Mouse (Mus musculus) hindbrain, embryonic 11.5 days (tissue): ENCODE data around the gene Mtif3. TPM values are rescaled to one million over a fixed set of nuclear protein-coding genes. Genes with fewer than 3 reads are reported as not detected.

Experiments
- ATAC-seq: fragments of 200-750 bp; cut with Nextera tagmentation; 2 replicates; pipeline ENCODE4 v1.8.0; 2017; ENCODE audit warnings: mild to moderate bottlenecking, moderate TSS enrichment, moderate library complexity; ENCODE audit not compliant: low FRiP score
- DNase-seq: peaks from one replicate; pipeline ENCODE4 v3.0.0-alpha.2; 2015; ENCODE audit warnings: low spot score
- H3K27ac ChIP-seq: fragments of 300-500 bp; sonication (generic); 2 replicates; pipeline ENCODE4 v1.5.1; 2014; ENCODE audit warnings: mild to moderate bottlenecking, low read depth, low read length
- H3K27me3 ChIP-seq: fragments of 300-500 bp; sonication (generic); 2 replicates; pipeline ENCODE4 v1.6.1; 2014; ENCODE audit warnings: mild to moderate bottlenecking, low read length, moderate library complexity, mixed read lengths; ENCODE audit not compliant: control insufficient read depth, insufficient read depth
- H3K36me3 ChIP-seq: fragments of 300-500 bp; sonication (generic); 2 replicates; pipeline ENCODE4 v1.6.1; 2014; ENCODE audit warnings: mild to moderate bottlenecking, low read length, moderate library complexity, mixed read lengths; ENCODE audit not compliant: control insufficient read depth, insufficient read depth
- H3K4me1 ChIP-seq: fragments of 300-500 bp; sonication (generic); replicated peaks from 2 replicates; pipeline ENCODE4 v1.6.1; 2014; ENCODE audit warnings: low read length, mixed read lengths; ENCODE audit not compliant: control insufficient read depth, insufficient read depth
- H3K4me2 ChIP-seq: fragments of 300-500 bp; sonication (generic); replicated peaks from 2 replicates; pipeline ENCODE4 v1.6.1; 2014; ENCODE audit warnings: mild to moderate bottlenecking, low read depth, low read length
- H3K4me3 ChIP-seq: fragments of 300-500 bp; sonication (generic); 2 replicates; pipeline ENCODE4 v1.5.1; 2014; ENCODE audit warnings: low read depth, low read length
- H3K9ac ChIP-seq: fragments of 300-500 bp; sonication (generic); 2 replicates; pipeline ENCODE4 v1.6.1; 2014; ENCODE audit warnings: low read depth, low read length
- H3K9me3 ChIP-seq: fragments of 300-500 bp; sonication (generic); 2 replicates; pipeline ENCODE4 v1.6.1; 2016; ENCODE audit warnings: low read length; ENCODE audit not compliant: control insufficient read depth
- WGBS: fragments of 180-500 bp; shearing (Covaris S2); extraction: QIAGEN DNeasy Blood & Tissue Kit; methylation state at CpG from one replicate; pipeline ENCODE4 v1.1.7; 2014; 5-methylcytosine and 5-hydroxymethylcytosine counted together
- polyA plus RNA-seq: library from polyadenylated mRNA; unstranded; fragments of >200 nt; fragmentation: Nextera tagmentation; extraction: Ambion mirVana; gene quantifications from 2 replicates; pipeline ENCODE4 v1.2.1, GENCODE M21; 2014

Gene Mtif3
- polyA plus RNA-seq, 1 experiment from 2014 or later: 26.1 TPM

DNA sequence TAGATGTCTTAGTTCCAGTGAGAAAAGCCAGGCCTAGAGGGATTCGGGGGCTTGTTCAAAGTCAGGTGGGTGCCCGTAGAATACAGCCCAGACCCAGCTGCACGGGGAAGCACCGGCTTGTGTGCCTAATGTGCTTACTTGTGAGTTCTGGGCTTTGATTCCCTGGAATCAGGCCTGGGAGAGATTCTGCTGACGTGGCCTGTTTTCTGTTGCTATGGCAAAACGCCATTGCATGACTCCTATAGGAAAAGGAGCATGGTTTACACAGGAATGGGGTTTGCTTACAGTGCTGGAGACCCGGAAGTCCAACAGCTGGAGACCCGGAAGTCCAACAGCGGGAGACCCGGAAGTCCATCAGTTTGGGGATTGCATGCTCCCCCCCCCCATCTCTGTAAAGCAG is 24.0 kb upstream of the Mtif3 start:
- Histone ChIP-seq H3K27me3 (no peaks in the 10 kb centered on the region; the same call in 1 of the 2 replicates), H3K36me3 (no peaks in the 10 kb centered on the region), H3K4me2 (no peak overlapping the region), H3K4me1 (no peaks in the 10 kb centered on the region), H3K9me3 (no peaks in the 10 kb centered on the region), H3K9ac (no peak overlapping the region), H3K27ac (no peak overlapping the region), H3K4me3 (no peak overlapping the region)
- ATAC-seq (no peak), DNase-seq (no peak)
- WGBS: 82% methylated on average over 10 of the region's 10 CpGs

DNA sequence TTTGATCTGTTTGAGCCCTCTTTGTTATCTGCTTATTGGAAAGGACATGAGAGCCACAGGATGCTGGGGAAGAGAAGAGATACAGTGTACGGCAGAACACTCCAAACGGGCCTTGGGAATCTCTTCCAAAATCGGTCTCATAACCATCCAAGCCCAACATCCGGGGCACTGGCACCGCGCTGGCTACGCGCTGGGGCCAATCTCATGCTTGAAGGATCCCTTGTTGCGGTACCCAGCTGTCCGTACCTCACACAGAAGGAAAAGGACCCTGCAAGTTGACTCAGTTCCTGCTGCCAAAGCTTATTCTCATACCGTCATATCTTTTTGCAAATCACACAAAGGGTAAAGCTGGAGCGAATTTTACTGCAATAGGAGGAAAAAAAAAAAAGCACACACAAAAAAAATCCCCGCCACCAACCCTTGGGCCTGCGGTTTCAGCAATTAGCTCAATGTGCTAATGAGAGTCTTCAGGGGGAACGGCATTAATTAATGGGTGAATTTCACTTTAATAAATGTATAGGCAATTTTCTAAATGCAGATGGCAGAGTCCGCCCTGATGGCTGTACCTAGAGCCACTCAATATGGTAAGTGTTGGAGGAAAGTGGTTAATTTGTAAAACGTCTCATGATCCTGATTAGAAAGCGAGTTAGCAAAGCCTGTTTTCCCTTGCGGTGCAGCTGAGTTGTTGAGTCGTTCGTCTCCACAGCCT is 22.3 kb upstream of the Mtif3 start:
- H3K4me2 ChIP-seq: no peak overlapping the region
- DNase-seq (no peak), ATAC-seq (no peak)
- H3K9me3 ChIP-seq: no peaks in the 10 kb centered on the region
- no peak overlapping the region for H3K27ac ChIP-seq
- no peak overlapping the region for H3K9ac ChIP-seq
- H3K27me3 ChIP-seq: no peaks in the 10 kb centered on the region; the same call in none of the 2 replicates
- WGBS: 69% methylated on average over 21 of the region's 21 CpGs
- no peaks in the 10 kb centered on the region for H3K36me3 ChIP-seq
- no peak overlapping the region for H3K4me3 ChIP-seq
- H3K4me1 ChIP-seq: no peaks in the 10 kb centered on the region

DNA sequence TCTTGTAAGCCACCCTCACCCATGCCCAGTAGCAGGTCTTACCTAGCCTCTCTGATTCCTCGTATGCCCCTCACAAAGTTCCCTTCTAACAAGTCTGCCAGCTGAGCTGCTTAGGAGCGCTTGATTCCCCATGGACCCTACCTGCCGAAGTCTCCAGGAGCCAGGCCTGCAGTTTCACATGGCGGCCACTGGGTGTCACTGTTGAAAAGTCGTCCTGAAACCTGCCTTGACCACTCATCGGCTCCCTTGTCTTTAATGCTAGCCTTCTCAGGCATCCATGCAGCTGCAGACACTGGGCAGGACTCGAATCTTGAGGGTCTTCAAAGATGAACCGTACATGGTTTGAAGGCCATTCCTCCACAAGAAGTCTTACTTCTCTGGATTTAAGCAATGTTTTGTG is 19.6 kb upstream of the Mtif3 start:
- no peak overlapping the region for H3K4me3 ChIP-seq
- DNase-seq (peak; percentile 81), ATAC-seq (no peak)
- H3K27me3 ChIP-seq: no peaks in the 10 kb centered on the region; the same call in none of the 2 replicates
- no peak overlapping the region for H3K4me2 ChIP-seq
- no peaks in the 10 kb centered on the region for H3K36me3 ChIP-seq
- 13% methylated on average over 8 of the region's 8 CpGs for WGBS
- no peak overlapping the region for H3K27ac ChIP-seq
- no peaks in the 10 kb centered on the region for H3K4me1 ChIP-seq
- no peak overlapping the region for H3K9ac ChIP-seq
- H3K9me3 ChIP-seq: no peaks in the 10 kb centered on the region

DNA sequence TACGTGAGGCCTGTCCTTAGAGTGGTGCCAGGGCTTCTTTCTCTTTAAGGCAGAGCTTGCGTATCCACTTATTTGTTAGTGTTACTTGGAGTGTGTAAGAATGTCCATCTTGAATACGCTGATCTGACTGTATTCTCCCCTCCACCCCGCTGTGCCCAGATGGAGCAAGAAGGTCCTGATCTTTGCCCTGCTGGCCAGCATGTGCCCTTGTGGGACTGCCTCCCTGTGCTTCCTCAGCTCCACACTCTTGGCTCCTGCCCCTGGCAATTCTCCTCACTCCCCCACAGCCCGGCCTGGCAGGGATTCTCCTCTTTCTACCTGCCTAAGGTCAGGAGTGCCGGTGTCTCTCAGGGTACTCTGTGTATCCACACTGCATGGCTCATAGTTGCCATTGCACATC is 17.8 kb upstream of the Mtif3 start:
- H3K9me3 ChIP-seq: no peaks in the 10 kb centered on the region
- no peak for ATAC-seq
- H3K27me3 ChIP-seq: no peaks in the 10 kb centered on the region; the same call in none of the 2 replicates

DNA sequence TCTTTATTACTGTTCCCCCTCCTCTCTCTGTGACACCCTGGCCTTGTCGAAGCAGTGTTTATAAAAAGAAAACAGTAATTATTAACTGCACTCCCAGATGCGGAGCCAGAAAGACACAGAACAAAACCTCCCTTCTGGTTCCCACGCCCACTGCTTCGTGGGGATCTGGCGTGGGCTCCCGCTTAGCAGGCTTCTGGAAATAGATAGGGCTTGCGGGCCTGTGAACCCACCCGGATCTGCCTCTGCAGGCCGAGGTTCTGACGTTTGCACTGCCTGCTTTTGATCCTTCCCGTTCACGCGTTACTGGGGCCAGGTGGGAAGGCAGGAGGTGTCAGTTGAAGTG is 11.2 kb upstream of the Mtif3 start:
- 69% methylated on average over 13 of the region's 13 CpGs for WGBS
- H3K27ac ChIP-seq: no peak overlapping the region
- H3K9me3 ChIP-seq: no peaks in the 10 kb centered on the region
- no peaks in the 10 kb centered on the region for H3K36me3 ChIP-seq
- H3K4me1 ChIP-seq: no peaks in the 10 kb centered on the region
- H3K4me3 ChIP-seq: no peak overlapping the region
- no peaks in the 10 kb centered on the region for H3K27me3 ChIP-seq
- no peak for DNase-seq
- no peak overlapping the region for H3K9ac ChIP-seq
- ATAC-seq: no peak
- no peak overlapping the region for H3K4me2 ChIP-seq

More for the DNA sequence above, 17.8 kb upstream of the Mtif3 start:
- H3K4me2 ChIP-seq: no peak overlapping the region
- DNase-seq: no peak
- H3K36me3 ChIP-seq: no peaks in the 10 kb centered on the region
- no peaks in the 10 kb centered on the region for H3K4me1 ChIP-seq
- H3K9ac ChIP-seq: no peak overlapping the region
- H3K4me3 ChIP-seq: no peak overlapping the region
- H3K27ac ChIP-seq: no peak overlapping the region
- 79% methylated on average over 6 of the region's 6 CpGs for WGBS

DNA sequence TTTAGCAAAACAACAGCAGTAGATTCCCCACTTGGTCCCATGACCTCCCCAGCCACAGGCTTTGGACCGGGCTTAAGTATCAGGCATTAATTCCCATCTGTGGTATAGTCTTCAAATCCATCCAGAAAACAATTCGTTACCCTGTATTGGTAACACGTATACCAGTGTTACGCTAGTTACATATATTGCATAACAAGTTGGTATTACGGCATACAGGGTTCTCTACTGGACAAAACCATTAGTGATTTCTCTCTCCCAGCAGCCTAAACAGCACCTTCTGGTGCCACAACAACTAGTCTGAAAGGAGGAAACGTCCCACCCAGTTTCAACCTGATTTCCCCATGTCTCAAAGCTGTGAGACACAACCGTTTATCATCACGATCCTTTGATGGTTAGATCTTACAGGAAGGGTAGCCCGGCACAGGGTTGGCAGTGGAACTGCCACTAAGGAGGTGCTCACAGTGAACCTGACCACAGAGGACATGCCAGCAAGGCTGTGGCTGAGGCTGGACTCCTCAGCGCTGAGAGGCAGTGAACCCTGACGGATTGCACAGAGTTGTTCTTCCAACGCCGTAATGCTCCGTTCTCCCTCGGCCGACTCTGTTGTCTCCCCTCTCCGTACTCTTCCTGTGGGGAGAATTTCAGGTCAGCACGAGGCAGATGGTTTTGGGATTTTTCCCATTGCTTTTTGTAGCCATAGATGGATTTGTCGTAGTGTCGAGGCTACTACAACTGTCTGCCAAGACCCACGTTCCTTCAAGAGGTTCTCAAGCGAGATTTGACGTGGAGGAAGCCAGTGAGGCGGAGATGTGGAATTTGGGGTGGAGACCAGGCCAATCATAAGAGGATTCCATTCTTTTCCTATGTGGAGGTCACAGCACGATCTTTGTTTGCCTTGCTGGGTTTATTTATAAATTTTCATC is 10.5 kb upstream of the Mtif3 start:
- Histone ChIP-seq H3K36me3 (no peaks in the 10 kb centered on the region), H3K9me3 (no peaks in the 10 kb centered on the region), H3K4me1 (no peaks in the 10 kb centered on the region), H3K4me3 (no peak overlapping the region), H3K27ac (no peak overlapping the region), H3K27me3 (no peaks in the 10 kb centered on the region), H3K9ac (no peak overlapping the region), H3K4me2 (no peak overlapping the region)
- DNase-seq (no peak), ATAC-seq (no peak)
- 85% methylated on average over 25 of the region's 25 CpGs for WGBS

DNA sequence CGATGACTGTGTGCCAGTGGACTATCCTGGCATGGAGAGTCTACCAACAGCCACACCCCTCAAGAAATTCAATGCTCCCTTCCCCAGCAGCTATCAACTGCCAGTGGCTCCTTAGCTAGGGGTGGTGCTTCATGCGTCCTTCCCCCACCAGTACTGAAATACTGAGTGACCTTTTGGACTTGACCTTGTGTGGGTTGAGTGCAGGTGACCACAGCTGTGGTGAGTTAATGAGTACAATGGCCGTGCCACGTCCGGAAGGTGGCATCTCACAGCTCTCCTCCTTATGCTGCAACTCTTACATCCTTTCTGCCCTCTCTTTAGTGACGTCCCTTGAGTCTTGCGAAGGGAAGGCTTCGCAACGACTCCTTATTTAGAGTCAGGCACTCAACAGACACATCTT is 9.8 kb upstream of the Mtif3 start:
- no peak overlapping the region for H3K9ac ChIP-seq
- ATAC-seq (no peak), DNase-seq (no peak)
- no peak overlapping the region for H3K4me2 ChIP-seq
- WGBS: 89% methylated on average over 9 of the region's 9 CpGs
- H3K27ac ChIP-seq: no peak overlapping the region
- H3K4me3 ChIP-seq: no peak overlapping the region
- H3K27me3 ChIP-seq: no peaks in the 10 kb centered on the region
- no peaks in the 10 kb centered on the region for H3K9me3 ChIP-seq
- no peaks in the 10 kb centered on the region for H3K36me3 ChIP-seq
- no peaks in the 10 kb centered on the region for H3K4me1 ChIP-seq

DNA sequence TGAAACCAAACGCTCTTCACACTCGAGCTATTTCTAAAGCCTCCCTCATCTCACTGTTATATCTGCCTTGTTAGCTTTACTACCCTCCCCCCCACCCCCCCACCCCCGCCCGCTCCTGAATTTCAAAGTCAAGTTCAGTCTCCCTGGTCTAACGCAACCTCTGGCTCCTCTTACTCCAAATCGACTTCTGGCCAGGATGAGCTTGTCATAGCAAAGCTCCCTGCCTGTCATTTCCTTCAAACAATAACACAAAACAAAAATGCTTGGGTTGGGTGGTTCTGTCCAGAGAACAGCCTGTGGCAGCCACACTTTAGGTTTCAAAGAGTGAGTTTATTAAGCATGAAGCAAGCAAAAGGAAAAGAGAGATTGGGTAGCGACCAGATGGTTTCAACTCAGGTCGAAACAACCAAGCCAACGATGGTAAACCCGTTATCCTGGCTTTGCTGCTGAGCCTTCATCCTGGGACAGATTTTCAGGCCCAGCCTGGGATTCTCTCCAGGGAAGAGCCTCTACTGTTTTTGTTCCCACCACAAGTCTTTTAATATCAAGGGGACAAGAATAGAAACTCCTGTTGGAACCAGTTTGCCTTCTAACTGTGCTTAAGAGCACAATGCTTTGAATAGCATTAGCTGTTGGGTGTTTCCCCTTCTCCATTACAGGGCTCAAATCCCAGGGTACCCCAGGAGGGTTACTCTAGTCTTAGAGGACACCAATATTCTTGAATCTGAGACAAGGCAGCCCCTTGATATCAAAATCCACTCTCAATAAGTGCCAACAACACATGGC is 8.4 kb upstream of the Mtif3 start:
- no peak overlapping the region for H3K4me2 ChIP-seq
- WGBS: 73% methylated on average over 10 of the region's 10 CpGs
- H3K27ac ChIP-seq: no peak overlapping the region
- H3K9ac ChIP-seq: no peak overlapping the region
- no peak for DNase-seq
- ATAC-seq: no peak
- no peaks in the 10 kb centered on the region for H3K4me1 ChIP-seq
- H3K36me3 ChIP-seq: no peaks in the 10 kb centered on the region
- H3K27me3 ChIP-seq: no peaks in the 10 kb centered on the region
- H3K9me3 ChIP-seq: no peaks in the 10 kb centered on the region
- H3K4me3 ChIP-seq: no peak overlapping the region
